Mouse (Mus musculus) hindbrain, embryonic 13.5 days (tissue): Measurements from ENCODE around the gene Olfr15. TPM values are rescaled to one million over a fixed set of nuclear protein-coding genes. Genes with fewer than 3 reads are reported as not detected.
"Not testable (repeated sequence)": the region's sequence is repeated elsewhere in the genome, so short reads cannot be mapped to it uniquely, and the experiment has no call there.

Experiments
- ATAC-seq: fragments of 200-750 bp; cut with Nextera tagmentation; 2 replicates; pipeline ENCODE4 v1.8.0; 2017; ENCODE audit warnings: moderate TSS enrichment; ENCODE audit not compliant: low FRiP score
- H3K27ac ChIP-seq: fragments of 300-500 bp; sonication (generic); 2 replicates; pipeline ENCODE4 v1.5.1; 2015; ENCODE audit warnings: inconsistent platforms, mild to moderate bottlenecking, moderate library complexity
- H3K27me3 ChIP-seq: fragments of 300-500 bp; sonication (generic); 2 replicates; pipeline ENCODE4 v1.6.1; 2015; ENCODE audit warnings: mild to moderate bottlenecking, inconsistent platforms
- H3K36me3 ChIP-seq: fragments of 300-500 bp; sonication (generic); 2 replicates; pipeline ENCODE4 v1.6.1; 2015; ENCODE audit warnings: mild to moderate bottlenecking, inconsistent platforms
- H3K4me1 ChIP-seq: fragments of 300-500 bp; sonication (generic); replicated peaks from 2 replicates; pipeline ENCODE4 v1.6.1; 2015; ENCODE audit warnings: inconsistent platforms
- H3K4me2 ChIP-seq: fragments of 300-500 bp; sonication (generic); 2 replicates; pipeline ENCODE4 v1.6.1; 2015; ENCODE audit warnings: inconsistent platforms, mild to moderate bottlenecking, moderate library complexity
- H3K4me3 ChIP-seq: fragments of 300-500 bp; sonication (generic); 2 replicates; pipeline ENCODE4 v1.5.1; 2015; ENCODE audit warnings: mild to moderate bottlenecking, inconsistent platforms
- H3K9ac ChIP-seq: fragments of 300-500 bp; sonication (generic); 2 replicates; pipeline ENCODE4 v1.6.1; 2015; ENCODE audit warnings: mild to moderate bottlenecking, inconsistent platforms
- H3K9me3 ChIP-seq: fragments of 300-500 bp; sonication (generic); 2 replicates; pipeline ENCODE4 v1.6.1; 2016; ENCODE audit warnings: inconsistent platforms
- WGBS: fragments of 180-500 bp; shearing (Covaris S2); methylation state at CpG from one replicate; pipeline ENCODE4 v1.1.7; 2015; 5-methylcytosine and 5-hydroxymethylcytosine counted together
- polyA plus RNA-seq: library from polyadenylated mRNA; unstranded; fragments of >200 nt; fragmentation: Nextera tagmentation; extraction: Ambion mirVana; gene quantifications from 2 replicates; pipeline ENCODE4 v1.2.1, GENCODE M21; 2015

Olfr15 gene
- not detected in 2 replicates for polyA plus RNA-seq

GRCm38 (mm10) chr16:3830588-3831109, at the start of gene Olfr15:
Gene Olfr15, plus strand, starts transcription at chr16:3830878.
- Histone ChIP-seq H3K4me2 (no peak within 1 kb of the TSS), H3K27ac (no peak within 1 kb of the TSS), H3K4me3 (no peak within 1 kb of the TSS), H3K27me3 (no peaks in the 10 kb centered on the region), H3K9me3 (no peaks in the 10 kb centered on the region), H3K36me3 (no peaks in the 10 kb centered on the region), H3K9ac (no peak within 1 kb of the TSS), H3K4me1 (no peaks in the 10 kb centered on the region)
- no peak for ATAC-seq

GRCm38 (mm10) chr16:3781237-3781636, 49.4 kb upstream of the Olfr15 start:
- Histone ChIP-seq H3K4me1 (no peaks in the 10 kb centered on the region), H3K4me2 (no peak overlapping the region), H3K9me3 (no peaks in the 10 kb centered on the region), H3K27ac (no peak overlapping the region), H3K4me3 (no peak overlapping the region), H3K27me3 (no peaks in the 10 kb centered on the region), H3K36me3 (no peaks in the 10 kb centered on the region), H3K9ac (no peak overlapping the region)
- no peak for ATAC-seq

- Histone ChIP-seq H3K27ac (no peak overlapping the region), H3K4me2 (no peak overlapping the region), H3K4me1 (no peaks in the 10 kb centered on the region), H3K9ac (no peak overlapping the region), H3K4me3 (no peak overlapping the region), H3K36me3 (no peaks in the 10 kb centered on the region), H3K27me3 (no peaks in the 10 kb centered on the region), H3K9me3 (no peaks in the 10 kb centered on the region)
- ATAC-seq: no peak
These were observed 42.3 kb upstream of the Olfr15 start for GRCm38 (mm10) chr16:3788394-3788793.

- ATAC-seq: no peak
- Histone ChIP-seq H3K4me2 (no peak overlapping the region), H3K4me1 (no peaks in the 10 kb centered on the region), H3K9me3 (peaks cover 9% of the 10 kb centered on the region), H3K27me3 (no peaks in the 10 kb centered on the region), H3K36me3 (no peaks in the 10 kb centered on the region), H3K4me3 (no peak overlapping the region), H3K27ac (no peak overlapping the region), H3K9ac (no peak overlapping the region)
- WGBS: 85% methylated on average over 3 of the region's 3 CpGs
These were observed 22.5 kb upstream of the Olfr15 start for GRCm38 (mm10) chr16:3808176-3808575.

- H3K4me3 ChIP-seq, ATAC-seq, H3K36me3 ChIP-seq, H3K27me3 ChIP-seq, H3K9me3 ChIP-seq, H3K4me1 ChIP-seq, H3K27ac ChIP-seq, H3K4me2 ChIP-seq, H3K9ac ChIP-seq: not testable (repeated sequence)
- WGBS: 86% methylated on average over 6 of the region's 6 CpGs
These were observed 16.0 kb upstream of the Olfr15 start for GRCm38 (mm10) chr16:3814667-3815066.

- 95% methylated on average over 2 of the region's 2 CpGs for WGBS
- no peaks in the 10 kb centered on the region for H3K27me3 ChIP-seq
- H3K4me3 ChIP-seq: no peak overlapping the region
- no peak for ATAC-seq
- no peak overlapping the region for H3K9ac ChIP-seq
- H3K4me2 ChIP-seq: no peak overlapping the region
- no peaks in the 10 kb centered on the region for H3K4me1 ChIP-seq
- H3K36me3 ChIP-seq: no peaks in the 10 kb centered on the region
- H3K9me3 ChIP-seq: no peaks in the 10 kb centered on the region
- no peak overlapping the region for H3K27ac ChIP-seq
These were observed 10.5 kb upstream of the Olfr15 start for GRCm38 (mm10) chr16:3820202-3820601.

GRCm38 (mm10) chr16:3828021-3828420, 2.7 kb upstream of the Olfr15 start:
- Histone ChIP-seq H3K9me3 (no peaks in the 10 kb centered on the region), H3K9ac (no peak overlapping the region), H3K4me2 (no peak overlapping the region), H3K27me3 (no peaks in the 10 kb centered on the region), H3K36me3 (no peaks in the 10 kb centered on the region), H3K4me1 (no peaks in the 10 kb centered on the region), H3K27ac (no peak overlapping the region), H3K4me3 (no peak overlapping the region)
- ATAC-seq: no peak
- WGBS: 61% methylated on average over 3 of the region's 3 CpGs

- no peak overlapping the region for H3K4me2 ChIP-seq
- ATAC-seq: no peak
- H3K27me3 ChIP-seq: no peaks in the 10 kb centered on the region
- no peaks in the 10 kb centered on the region for H3K9me3 ChIP-seq
- WGBS: 90% methylated on average over 2 of the region's 2 CpGs
- no peak overlapping the region for H3K4me3 ChIP-seq
- H3K9ac ChIP-seq: no peak overlapping the region
- H3K36me3 ChIP-seq: no peaks in the 10 kb centered on the region
- no peaks in the 10 kb centered on the region for H3K4me1 ChIP-seq
- H3K27ac ChIP-seq: no peak overlapping the region
These were observed 951 bp upstream of the Olfr15 start for GRCm38 (mm10) chr16:3829727-3830126.

- H3K9me3 ChIP-seq: no peaks in the 10 kb centered on the region
- ATAC-seq: no peak
- 79% methylated on average over 2 of the region's 2 CpGs for whole genome bisulfite sequencing
- no peak overlapping the region for H3K4me2 ChIP-seq
- no peak overlapping the region for H3K27ac ChIP-seq
- no peaks in the 10 kb centered on the region for H3K36me3 ChIP-seq
- H3K4me3 ChIP-seq: no peak overlapping the region
- H3K27me3 ChIP-seq: no peaks in the 10 kb centered on the region
- no peaks in the 10 kb centered on the region for H3K4me1 ChIP-seq
- H3K9ac ChIP-seq: no peak overlapping the region
These were observed 4.8 kb downstream of the Olfr15 start for GRCm38 (mm10) chr16:3835461-3835860.

GRCm38 (mm10) chr16:3839157-3839885, 8.6 kb downstream of the Olfr15 start:
- WGBS: 63% methylated on average over 17 of the region's 17 CpGs
- ATAC-seq: no peak; the same call in 1 of the 2 replicates
- Histone ChIP-seq H3K36me3 (no peaks in the 10 kb centered on the region), H3K9ac (no peak overlapping the region), H3K4me3 (no peak overlapping the region), H3K27me3 (no peaks in the 10 kb centered on the region), H3K9me3 (no peaks in the 10 kb centered on the region), H3K27ac (no peak overlapping the region), H3K4me1 (peaks cover 5% of the 10 kb centered on the region; the same call in 1 of the 2 replicates), H3K4me2 (no peak overlapping the region)

- no peaks in the 10 kb centered on the region for H3K36me3 ChIP-seq
- no peak overlapping the region for H3K27ac ChIP-seq
- H3K4me3 ChIP-seq: no peak overlapping the region
- WGBS: 33% methylated on average over 4 of the region's 4 CpGs
- H3K9ac ChIP-seq: no peak overlapping the region
- no peaks in the 10 kb centered on the region for H3K9me3 ChIP-seq
- H3K27me3 ChIP-seq: no peaks in the 10 kb centered on the region
- H3K4me2 ChIP-seq: no peak overlapping the region
- no peak for ATAC-seq
- H3K4me1 ChIP-seq: peaks cover 10% of the 10 kb centered on the region
These were observed 12.3 kb downstream of the Olfr15 start for GRCm38 (mm10) chr16:3842989-3843388.

GRCm38 (mm10) chr16:3843796-3844195, 13.1 kb downstream of the Olfr15 start:
- H3K9ac ChIP-seq: no peak overlapping the region
- H3K4me1 ChIP-seq: peaks cover 13% of the 10 kb centered on the region
- no peak overlapping the region for H3K4me2 ChIP-seq
- H3K36me3 ChIP-seq: no peaks in the 10 kb centered on the region
- H3K27me3 ChIP-seq: no peaks in the 10 kb centered on the region
- 79% methylated on average over 1 of the region's 1 CpGs for WGBS
- no peak overlapping the region for H3K27ac ChIP-seq
- H3K4me3 ChIP-seq: no peak overlapping the region
- ATAC-seq: no peak
- H3K9me3 ChIP-seq: no peaks in the 10 kb centered on the region
